Mouse (Mus musculus): ENCODE results near the gene U2af2.

GRCm38 (mm10) chr7:5029543-5029942 is 32.4 kb upstream of the U2af2 start:
- TF ChIP-seq CTCF (IDR thresholded peaks at IDR 0.05; ENCODE audit: low read depth) (no peak), EP300 (IDR thresholded peaks at IDR 0.05; ENCODE audit: low read depth) (no peak)

All from liver, embryonic 14.5 days (tissue).